In the genomic region with DNA sequence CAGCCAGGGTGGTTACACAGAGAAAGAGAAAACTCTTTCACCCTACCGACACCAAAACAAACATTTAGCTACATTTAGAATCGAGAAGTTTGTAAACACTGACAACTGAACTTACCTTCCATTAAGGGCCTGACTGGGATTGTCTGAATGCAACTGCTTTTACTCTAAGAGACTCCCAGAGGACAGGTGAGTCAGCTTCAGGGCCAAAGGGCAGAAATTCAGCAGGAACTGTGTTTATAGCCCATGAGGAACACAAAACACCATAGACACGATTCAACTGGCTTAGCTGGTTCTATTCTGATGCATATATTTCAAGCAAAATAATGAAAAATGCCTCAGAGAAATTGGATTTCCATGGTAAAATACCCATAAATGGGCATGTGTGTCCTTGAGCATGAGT, we compare ENCODE assay signal across 15 mouse cellular contexts.
"Had no signal": no experiment of that assay in that cellular context is flagged by ENCODE, and none has a peak within 500 bp of the region (broad histone marks: within the 10 kb centered on the region; RNA-seq: fewer than 3 reads in every experiment).

No protein-coding gene starts in this region.

- DNase-seq: kidney, adult 9 months; lung, adult 2 months; lung, postnatal 36 days; midbrain, embryonic 14.5 days; retina, postnatal 1 day; right cerebral cortex, postnatal 14 days; thymus, adult 18-20 months; thymus, postnatal 14 days had no signal

- H3K9me3 ChIP-seq: limb, embryonic 10.5 days; neural tube, embryonic 12.5 days had no signal

- H3K4me3 ChIP-seq: limb, embryonic 10.5 days; myocyte; neural tube, embryonic 12.5 days had no signal

- ATAC-seq: inflammation-experienced regulatory T-cells, adult 6 months; lung, postnatal 0 days had no signal

- H3K4me2 ChIP-seq: neural tube, embryonic 12.5 days had no signal

- H3K27me3 ChIP-seq: neural tube, embryonic 12.5 days had no signal

- H3K9ac ChIP-seq: liver, embryonic 14.5 days; neural tube, embryonic 12.5 days had no signal

- H3K27ac ChIP-seq: kidney, postnatal 0 days; limb, embryonic 10.5 days; neural tube, embryonic 12.5 days had no signal
